Mouse (Mus musculus) myocyte (in vitro differentiated cells): ENCODE measurements around the gene Pnkd.

Experiments
- CEBPB ChIP-seq: IDR thresholded peaks from 2 replicates; pipeline ENCODE4 v1.6.1; 2011; ENCODE audit warnings: mild to moderate bottlenecking, moderate library complexity; ENCODE audit not compliant: poor library complexity, insufficient read depth, severe bottlenecking
- MYOG ChIP-seq, 3 experiments: IDR thresholded peaks; one replicate each; pipeline ENCODE4 v1.6.1; 2011; ENCODE audit warnings: control low read depth in 2 of 3, low read depth in 2 of 3, mild to moderate bottlenecking in 2 of 3; ENCODE audit not compliant: insufficient read length in 2 of 3, control insufficient read depth in 1 of 3, insufficient read depth in 1 of 3
- POLR2A ChIP-seq: IDR thresholded peaks from one replicate; pipeline ENCODE4 v1.6.1; 2011; ENCODE audit warnings: low read depth, mild to moderate bottlenecking, control low read depth, moderate library complexity; ENCODE audit not compliant: insufficient read length
- REST ChIP-seq: IDR thresholded peaks from one replicate; pipeline ENCODE4 v1.6.1; 2011; ENCODE audit warnings: mild to moderate bottlenecking, control low read depth, moderate library complexity; ENCODE audit not compliant: insufficient read depth, insufficient read length
- TCF12 ChIP-seq: IDR thresholded peaks from one replicate; pipeline ENCODE4 v1.6.1; 2011; ENCODE audit warnings: mild to moderate bottlenecking, control low read depth; ENCODE audit not compliant: poor library complexity, insufficient read depth, severe bottlenecking

- no peak for TF ChIP-seq POLR2A
- no peak for TF ChIP-seq TCF12
- no peak for TF ChIP-seq MYOG (IDR thresholded peaks at IDR 0.05; ENCODE audit: control insufficient read depth in 1 of 3, insufficient read depth in 1 of 3, insufficient read length in 2 of 3, low read depth in 2 of 3)
- no peak for TF ChIP-seq CEBPB
- TF ChIP-seq REST: no peak
These were observed 20.2 kb downstream of the Pnkd start for GRCm38 (mm10) chr1:74304946-74305345.
